Mouse (Mus musculus): ENCODE measurements around the gene Ptk6. TPM values are rescaled to one million over a fixed set of nuclear protein-coding genes. Genes with fewer than 3 reads are reported as not detected.

Gene Ptk6
- under 1 TPM in 1 of 26 experiments, not detected in 25; 0.22 TPM for total RNA-seq (2018; cell fraction: chromatin; rRNA removed)
- not detected for total RNA-seq (2018; cell fraction: cytosol; rRNA removed)
- under 1 TPM in 1 of 26 experiments, not detected in 25; 0.21 TPM for total RNA-seq (2018; cell fraction: nucleus; rRNA removed)
- polyA plus RNA-seq (2018) = not detected in 3 replicates

- no peak within 1 kb of the TSS for H3K4me3 ChIP-seq (ENCODE audit: inconsistent target)
- no peak within 1 kb of the TSS for H3K27ac ChIP-seq
- WGBS (ENCODE audit: missing documents) = 97% methylated on average over 3 of the region's 3 CpGs
- H3K79me2 ChIP-seq (ENCODE audit: inconsistent target) = no peaks in the 10 kb centered on the region
- no peaks in the 10 kb centered on the region for H3K36me3 ChIP-seq (ENCODE audit: inconsistent target)
Observed at GRCm38 (mm10) chr2:181202422-181202821, at the start of gene Ptk6. TSS of gene Ptk6 (minus strand) at chr2:181202789.

DNA sequence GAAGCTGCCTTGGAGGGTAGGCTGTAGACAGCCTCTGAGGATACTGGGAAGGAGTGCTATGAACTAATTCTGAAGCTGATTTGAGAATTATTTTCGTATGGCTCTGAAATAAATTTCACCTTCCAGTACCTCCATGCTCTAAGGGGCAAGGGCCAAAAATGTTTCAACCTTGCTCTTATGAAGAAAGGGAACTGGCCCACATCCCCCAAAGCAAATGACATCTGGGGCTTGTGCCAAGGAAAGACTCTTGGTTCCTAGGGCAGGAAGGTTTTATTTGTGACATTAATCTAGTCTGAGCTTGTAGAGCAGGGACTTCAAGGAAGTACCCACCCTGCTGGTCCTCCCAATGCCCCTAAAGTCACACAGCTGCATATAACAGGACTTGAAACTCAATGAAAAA lies 49.3 kb upstream of the Ptk6 start:
- H3K4me3 ChIP-seq (ENCODE audit: inconsistent target) = no peak overlapping the region
- H3K79me2 ChIP-seq (ENCODE audit: inconsistent target) = no peaks in the 10 kb centered on the region
- H3K36me3 ChIP-seq (ENCODE audit: inconsistent target) = peaks cover 40% of the 10 kb centered on the region
- 100% methylated on average over 1 of the region's 1 CpGs for WGBS (ENCODE audit: missing documents)
- H3K27ac ChIP-seq = no peak overlapping the region

DNA sequence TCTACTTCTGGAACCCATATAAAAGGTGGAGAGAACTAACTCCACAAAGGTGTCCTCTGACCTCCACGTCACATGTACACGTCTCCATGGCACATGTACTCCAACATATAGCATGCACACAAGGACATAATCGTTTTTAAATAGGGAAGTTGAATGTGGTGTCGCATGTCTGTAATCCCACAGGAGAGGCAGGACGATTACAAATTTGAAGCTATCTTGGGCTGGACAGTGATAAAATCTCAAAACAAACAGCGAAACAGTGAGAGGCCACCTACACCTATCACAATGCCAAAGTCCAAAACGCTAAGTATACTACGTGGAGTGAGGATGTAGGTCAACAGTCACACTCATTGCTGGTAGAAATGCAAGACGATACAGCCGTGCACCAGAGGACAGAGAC lies 46.6 kb upstream of the Ptk6 start:
- H3K27ac ChIP-seq = no peak overlapping the region
- no peaks in the 10 kb centered on the region for H3K79me2 ChIP-seq (ENCODE audit: inconsistent target)
- H3K4me3 ChIP-seq (ENCODE audit: inconsistent target) = no peak overlapping the region
- H3K36me3 ChIP-seq (ENCODE audit: inconsistent target) = peaks cover 17% of the 10 kb centered on the region
- 88% methylated on average over 10 of the region's 10 CpGs for WGBS (ENCODE audit: missing documents)

DNA sequence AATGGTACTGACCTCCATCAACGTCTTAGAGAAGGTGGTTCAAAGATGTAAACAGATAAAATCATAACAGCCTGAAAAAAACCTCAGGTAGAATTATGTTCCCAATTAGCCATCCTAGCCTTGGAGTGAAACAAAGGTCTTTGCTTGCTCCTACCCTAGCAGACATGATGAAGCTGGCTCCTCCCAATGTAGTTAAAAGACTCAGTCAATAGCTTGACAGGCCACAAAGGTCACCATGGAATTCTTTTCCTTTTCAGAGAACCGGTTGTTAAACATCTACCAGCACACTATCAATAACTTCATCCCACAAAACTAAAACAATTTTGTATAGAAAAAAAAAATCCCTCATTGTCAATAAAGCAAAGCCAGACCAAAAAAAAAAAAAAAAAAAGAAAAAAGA lies 42.4 kb upstream of the Ptk6 start:
- 87% methylated on average over 2 of the region's 2 CpGs for WGBS (ENCODE audit: missing documents)
- Histone ChIP-seq H3K36me3 (ENCODE audit: inconsistent target) (peaks cover 7% of the 10 kb centered on the region; the same call in 1 of the 2 replicates), H3K27ac (no peak overlapping the region)

DNA sequence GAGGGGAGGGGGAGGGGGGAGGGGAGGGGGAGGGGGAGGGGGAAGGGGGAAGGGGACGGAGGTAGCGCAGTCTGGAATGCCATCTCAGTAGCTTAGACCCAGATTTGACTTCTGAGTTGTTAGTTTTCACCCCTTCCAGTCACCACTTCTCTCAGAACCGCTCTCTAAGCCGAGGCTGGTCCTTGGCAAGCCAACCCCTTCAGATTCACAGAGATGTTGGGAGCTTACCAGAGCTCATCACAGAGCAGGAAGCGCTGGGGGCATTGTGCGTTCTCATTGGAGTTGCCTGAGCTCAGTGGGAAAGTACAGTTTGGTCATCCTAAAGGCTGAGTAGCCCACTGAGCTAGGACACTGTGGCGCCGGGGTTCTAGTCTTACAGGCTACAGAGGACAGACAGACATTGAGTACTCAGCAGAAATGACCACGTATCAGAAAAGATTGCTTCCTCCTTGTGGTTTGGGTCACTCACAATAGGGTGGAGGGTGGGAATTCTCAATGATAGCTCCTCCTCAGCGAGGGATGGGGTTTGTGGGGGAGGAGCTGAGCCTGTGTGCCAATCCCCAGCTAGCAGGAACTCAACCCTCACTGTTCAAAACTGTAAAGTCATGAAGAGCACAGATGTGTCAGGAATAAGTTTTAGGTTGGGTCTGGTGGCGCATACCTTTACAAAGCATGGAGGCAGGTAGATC lies 41.3 kb upstream of the Ptk6 start:
- H3K36me3 ChIP-seq (ENCODE audit: inconsistent target) = peaks cover 19% of the 10 kb centered on the region; the same call in 1 of the 2 replicates
- 7% methylated on average over 9 of the region's 11 CpGs for WGBS (ENCODE audit: missing documents)
- no peak overlapping the region; the same call in 1 of the 2 replicates for H3K4me3 ChIP-seq (ENCODE audit: inconsistent target)
- peak overlapping the region; percentile 33; the same call in 1 of the 2 replicates for H3K27ac ChIP-seq
- peaks cover 30% of the 10 kb centered on the region for H3K79me2 ChIP-seq (ENCODE audit: inconsistent target)

More for the DNA sequence above, 42.4 kb upstream of the Ptk6 start:
- Histone ChIP-seq H3K4me3 (ENCODE audit: inconsistent target) (no peak overlapping the region), H3K79me2 (ENCODE audit: inconsistent target) (peaks cover 18% of the 10 kb centered on the region)

GRCm38 (mm10) chr2:181242314-181242665 lies 39.7 kb upstream of the Ptk6 start:
- H3K79me2 ChIP-seq (ENCODE audit: inconsistent target) = peaks cover 36% of the 10 kb centered on the region
- peak overlapping the region; percentile 77 for H3K4me3 ChIP-seq (ENCODE audit: inconsistent target)
- peaks cover 34% of the 10 kb centered on the region for H3K36me3 ChIP-seq (ENCODE audit: inconsistent target)
- peak overlapping the region; percentile 72 for H3K27ac ChIP-seq
- WGBS (ENCODE audit: missing documents) = 58% methylated on average over 3 of the region's 3 CpGs

GRCm38 (mm10) chr2:181241602-181242313 lies 39.2 kb upstream of the Ptk6 start, which contains the start of gene Helz2:
TSS of gene Helz2 (minus strand) at chr2:181242027.
- WGBS (ENCODE audit: missing documents) = 6% methylated on average over 10 of the region's 16 CpGs
- H3K27ac ChIP-seq = peak within 1 kb of the TSS; percentile 72
- peak within 1 kb of the TSS; percentile 77 for H3K4me3 ChIP-seq (ENCODE audit: inconsistent target)
- H3K36me3 ChIP-seq (ENCODE audit: inconsistent target) = peaks cover 36% of the 10 kb centered on the region
- peaks cover 36% of the 10 kb centered on the region for H3K79me2 ChIP-seq (ENCODE audit: inconsistent target)

GRCm38 (mm10) chr2:181240806-181241440 lies 38.3 kb upstream of the Ptk6 start:
- peak overlapping the region; percentile 77 for H3K4me3 ChIP-seq (ENCODE audit: inconsistent target)
- H3K79me2 ChIP-seq (ENCODE audit: inconsistent target) = peaks cover 42% of the 10 kb centered on the region
- peaks cover 44% of the 10 kb centered on the region for H3K36me3 ChIP-seq (ENCODE audit: inconsistent target)
- peak overlapping the region; percentile 72; the same call in 1 of the 2 replicates for H3K27ac ChIP-seq
- WGBS (ENCODE audit: missing documents) = 91% methylated on average over 13 of the region's 13 CpGs

GRCm38 (mm10) chr2:181239261-181239660 lies 36.7 kb upstream of the Ptk6 start:
- no peak overlapping the region for H3K4me3 ChIP-seq (ENCODE audit: inconsistent target)
- H3K36me3 ChIP-seq (ENCODE audit: inconsistent target) = peaks cover 61% of the 10 kb centered on the region
- 96% methylated on average over 9 of the region's 9 CpGs for whole genome bisulfite sequencing (ENCODE audit: missing documents)
- H3K79me2 ChIP-seq (ENCODE audit: inconsistent target) = peaks cover 59% of the 10 kb centered on the region
- no peak overlapping the region for H3K27ac ChIP-seq

- H3K27ac ChIP-seq = no peak overlapping the region
- H3K79me2 ChIP-seq (ENCODE audit: inconsistent target) = peaks cover 63% of the 10 kb centered on the region
- H3K36me3 ChIP-seq (ENCODE audit: inconsistent target) = peaks cover 65% of the 10 kb centered on the region
- no peak overlapping the region for H3K4me3 ChIP-seq (ENCODE audit: inconsistent target)
- 95% methylated on average over 2 of the region's 2 CpGs for WGBS (ENCODE audit: missing documents)
Observed at GRCm38 (mm10) chr2:181238861-181239260, 36.3 kb upstream of the Ptk6 start.

- Histone ChIP-seq H3K36me3 (ENCODE audit: inconsistent target) (peaks cover 72% of the 10 kb centered on the region), H3K27ac (no peak overlapping the region), H3K79me2 (ENCODE audit: inconsistent target) (peaks cover 70% of the 10 kb centered on the region), H3K4me3 (ENCODE audit: inconsistent target) (no peak overlapping the region)
- 96% methylated on average over 10 of the region's 10 CpGs for WGBS (ENCODE audit: missing documents)
Observed at GRCm38 (mm10) chr2:181238091-181238610, 35.6 kb upstream of the Ptk6 start.

DNA sequence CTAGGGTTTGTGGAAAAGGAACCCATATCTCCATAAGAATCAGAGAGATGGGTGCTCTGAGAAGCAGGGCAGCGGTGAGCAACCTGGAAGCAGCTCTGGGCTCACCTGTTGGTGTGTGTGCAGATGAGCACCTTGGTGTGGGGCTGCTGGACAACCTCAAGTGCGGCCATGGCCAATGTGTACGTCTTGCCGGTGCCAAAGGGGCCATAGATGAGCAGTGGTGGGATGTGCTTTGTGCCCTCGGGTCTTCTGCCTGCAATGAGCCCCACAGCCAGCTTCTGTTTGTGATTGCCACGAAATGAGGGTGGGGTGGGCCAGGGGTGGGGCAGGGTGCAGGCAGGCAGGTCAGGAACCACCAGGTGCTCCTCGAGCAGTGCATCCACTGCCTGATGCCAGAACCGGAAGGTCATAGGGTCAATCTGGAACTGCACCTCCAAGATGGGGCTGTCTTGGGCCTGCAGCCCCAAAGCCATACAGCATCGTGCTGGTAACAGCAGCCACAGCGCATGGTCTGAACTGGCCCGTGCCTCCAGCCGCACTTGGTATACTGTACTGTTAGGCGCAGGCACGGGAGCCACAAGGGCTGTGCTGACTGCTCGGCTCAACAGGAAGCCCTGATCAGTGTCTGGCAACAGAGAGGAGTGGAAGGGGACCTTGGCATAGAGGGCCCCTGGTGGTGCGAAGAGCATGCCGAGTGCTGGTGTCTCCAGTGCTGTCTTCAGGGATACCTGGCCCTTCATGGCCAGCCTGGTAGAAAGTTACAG lies 34.8 kb upstream of the Ptk6 start:
- H3K27ac ChIP-seq = no peak overlapping the region
- H3K4me3 ChIP-seq (ENCODE audit: inconsistent target) = no peak overlapping the region
- peaks cover 79% of the 10 kb centered on the region for H3K36me3 ChIP-seq (ENCODE audit: inconsistent target)
- H3K79me2 ChIP-seq (ENCODE audit: inconsistent target) = peaks cover 76% of the 10 kb centered on the region
- WGBS (ENCODE audit: missing documents) = 89% methylated on average over 15 of the region's 17 CpGs

DNA sequence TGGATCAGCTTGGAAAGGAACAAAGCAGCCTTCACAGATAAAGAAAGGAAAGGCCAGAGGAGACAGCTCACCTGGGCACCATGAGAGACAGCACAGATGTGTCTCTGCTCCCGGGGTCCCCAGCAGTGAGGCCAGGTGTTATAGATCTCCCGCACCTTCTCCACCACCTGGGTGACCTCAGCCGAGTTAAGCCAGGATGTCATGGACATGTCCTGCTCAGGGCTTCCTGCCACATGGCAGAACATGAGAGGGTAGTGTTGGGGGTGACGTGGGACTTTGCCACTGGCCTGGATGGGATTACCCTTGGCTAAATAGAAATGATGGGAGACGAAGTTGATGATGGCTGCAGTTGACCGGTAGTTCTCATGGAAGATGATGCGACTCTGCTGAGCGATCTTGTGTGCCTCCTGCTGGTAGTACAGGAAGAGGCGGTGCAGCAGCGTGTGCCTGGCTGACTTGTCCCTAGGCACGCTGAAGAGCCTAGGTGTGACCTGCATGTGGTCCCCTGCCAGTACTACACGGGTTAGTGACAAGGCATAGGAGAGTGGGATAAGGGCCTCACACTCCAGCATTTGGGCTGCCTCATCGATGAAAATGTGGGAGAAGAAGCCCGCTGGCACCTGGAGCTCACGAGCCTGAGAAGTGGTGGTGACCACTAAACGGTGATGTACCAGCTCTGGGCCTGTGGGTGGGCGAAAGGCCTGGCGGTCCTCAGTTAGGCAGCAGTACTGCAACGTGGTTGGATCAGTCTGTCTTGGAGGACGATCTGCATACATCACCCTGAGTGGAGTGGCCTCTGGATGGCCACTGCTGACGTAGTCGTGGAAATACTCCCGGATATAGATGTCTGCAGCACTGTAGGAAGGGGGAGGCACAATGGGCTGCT lies 33.3 kb upstream of the Ptk6 start:
- H3K79me2 ChIP-seq (ENCODE audit: inconsistent target) = peaks cover 67% of the 10 kb centered on the region
- H3K36me3 ChIP-seq (ENCODE audit: inconsistent target) = peaks cover 94% of the 10 kb centered on the region
- H3K4me3 ChIP-seq (ENCODE audit: inconsistent target) = no peak overlapping the region
- H3K27ac ChIP-seq = no peak overlapping the region
- WGBS (ENCODE audit: missing documents) = 96% methylated on average over 23 of the region's 23 CpGs
